Mouse (Mus musculus) CH12.LX (cell line): Measurements from ENCODE around the gene Plekhm3. TPM values are rescaled to one million over a fixed set of nuclear protein-coding genes. Genes with fewer than 3 reads are reported as not detected.

Experiments used
- DNase-seq: peaks from one replicate; pipeline ENCODE4 v3.0.0-alpha.2; 2013; ENCODE audit errors: extremely low read depth
- H3K27ac ChIP-seq: 2 replicates; pipeline ENCODE4 v1.5.1; 2012; ENCODE audit warnings: low read depth, mild to moderate bottlenecking, control low read depth, moderate library complexity; ENCODE audit not compliant: insufficient read depth
- H3K27me3 ChIP-seq: replicated peaks from 2 replicates; pipeline ENCODE3; 2012; ENCODE audit warnings: inconsistent platforms
- H3K36me3 ChIP-seq, 2 experiments: replicated peaks in 1 of 2; 2 replicates each; pipeline versions ENCODE3 to v1.6.1; 2012; ENCODE audit warnings: inconsistent platforms in 1 of 2, low read length in 1 of 2, mild to moderate bottlenecking in 1 of 2, mixed read lengths in 1 of 2, moderate library complexity in 1 of 2; ENCODE audit not compliant: control insufficient read depth in 1 of 2, insufficient read depth in 1 of 2
- H3K4me1 ChIP-seq, 2 experiments: 2 replicates each; pipeline ENCODE4 v1.6.1; 2012; ENCODE audit warnings: inconsistent platforms in 1 of 2, moderate library complexity in 1 of 2; ENCODE audit not compliant: insufficient read depth in 2 of 2, control insufficient read depth in 1 of 2
- H3K4me2 ChIP-seq: 2 replicates; pipeline ENCODE4 v1.6.1; 2012; ENCODE audit warnings: low read depth, mild to moderate bottlenecking, control low read depth; ENCODE audit not compliant: poor library complexity, insufficient read depth, severe bottlenecking
- H3K4me3 ChIP-seq, 3 experiments: fragments of 150-350 bp in 1 of 3; sonication (generic) in 1 of 3; replicated peaks in 1 of 3; 2 replicates each; pipeline versions ENCODE3 to v1.5.1; 2011 to 2012; ENCODE audit warnings: low read depth in 2 of 3, low read length in 2 of 3, mild to moderate bottlenecking in 2 of 3, moderate library complexity in 2 of 3, control low read depth in 1 of 3, improper control_type of control experiment in 1 of 3, inconsistent platforms in 1 of 3, mixed read lengths in 1 of 3; ENCODE audit not compliant: poor library complexity in 1 of 3
- H3K79me2 ChIP-seq: replicated peaks from 2 replicates; pipeline ENCODE4 v1.6.1; 2012; ENCODE audit warnings: mild to moderate bottlenecking, moderate library complexity; ENCODE audit not compliant: control insufficient read depth, poor library complexity, insufficient read depth, severe bottlenecking; ENCODE audit errors: extremely low read depth
- H3K9ac ChIP-seq: 2 replicates; pipeline ENCODE4 v1.6.1; 2012; ENCODE audit warnings: low read depth, mild to moderate bottlenecking, control low read depth, moderate library complexity; ENCODE audit not compliant: insufficient read depth
- H3K9me3 ChIP-seq: replicated peaks from 2 replicates; pipeline ENCODE3; 2012; ENCODE audit warnings: low read length, inconsistent platforms, mixed read lengths
- BHLHE40 ChIP-seq: IDR thresholded peaks from 2 replicates; pipeline ENCODE4 v1.6.1; 2011; ENCODE audit warnings: mild to moderate bottlenecking, low read depth, low read length, improper control_type of control experiment
- CTCF ChIP-seq, 2 experiments: IDR thresholded peaks in 1 of 2; conservative IDR thresholded peaks in 1 of 2; 2 replicates each; pipeline ENCODE4 v1.5.1; 2011 to 2012; ENCODE audit warnings: low read depth in 2 of 2, low read length in 2 of 2, improper control_type of control experiment in 1 of 2, inconsistent platforms in 1 of 2, mild to moderate bottlenecking in 1 of 2, moderate library complexity in 1 of 2
- E2F4 ChIP-seq: IDR thresholded peaks from 2 replicates; pipeline ENCODE4 v1.6.1; 2011; ENCODE audit warnings: low read depth, low read length, improper control_type of control experiment; ENCODE audit not compliant: insufficient replicate concordance
- ELF1 ChIP-seq: IDR thresholded peaks from 2 replicates; pipeline ENCODE4 v1.6.1; 2014; ENCODE audit warnings: low read depth, mild to moderate bottlenecking, inconsistent platforms, low read length, improper control_type of control experiment
- EP300 ChIP-seq: IDR thresholded peaks from 2 replicates; pipeline ENCODE4 v1.6.1; 2011; ENCODE audit warnings: low read length, improper control_type of control experiment
- ETS1 ChIP-seq: conservative IDR thresholded peaks from 2 replicates; pipeline ENCODE4 v1.6.1; 2012; ENCODE audit warnings: low read depth, mild to moderate bottlenecking, inconsistent platforms, low read length, improper control_type of control experiment, moderate library complexity
- HCFC1 ChIP-seq: IDR thresholded peaks from 2 replicates; pipeline ENCODE4 v1.6.1; 2012; ENCODE audit warnings: low read depth, mild to moderate bottlenecking, inconsistent platforms, low read length, improper control_type of control experiment
- IRF4 ChIP-seq: IDR thresholded peaks from 2 replicates; pipeline ENCODE4 v1.6.1; 2014; ENCODE audit warnings: low read depth, mild to moderate bottlenecking, inconsistent platforms, low read length, improper control_type of control experiment
- MAX ChIP-seq: IDR thresholded peaks from 2 replicates; pipeline ENCODE4 v1.6.1; 2011; ENCODE audit warnings: low read length, improper control_type of control experiment
- MEF2A ChIP-seq: IDR thresholded peaks from 2 replicates; pipeline ENCODE4 v1.6.1; 2014; ENCODE audit warnings: low read depth, mild to moderate bottlenecking, inconsistent platforms, low read length, improper control_type of control experiment, borderline replicate concordance
- MYC ChIP-seq: IDR thresholded peaks from 2 replicates; pipeline ENCODE4 v1.6.1; 2011; ENCODE audit warnings: low read depth, mild to moderate bottlenecking, improper control_type of control experiment, low read length
- NELFE ChIP-seq: IDR thresholded peaks from 2 replicates; pipeline ENCODE4 v1.6.1; 2011; ENCODE audit warnings: low read depth, low read length, improper control_type of control experiment
- NRF1 ChIP-seq: IDR thresholded peaks from 2 replicates; pipeline ENCODE4 v1.6.1; 2014; ENCODE audit warnings: low read depth, mild to moderate bottlenecking, inconsistent platforms, low read length, improper control_type of control experiment, moderate library complexity
- RCOR1 ChIP-seq: conservative IDR thresholded peaks from 2 replicates; pipeline ENCODE4 v1.6.1; 2012; ENCODE audit warnings: low read depth, mild to moderate bottlenecking, inconsistent platforms, low read length, improper control_type of control experiment
- SIN3A ChIP-seq: IDR thresholded peaks from 2 replicates; pipeline ENCODE4 v1.6.1; 2012; ENCODE audit warnings: low read length, improper control_type of control experiment, inconsistent platforms
- SMC3 ChIP-seq: IDR thresholded peaks from 2 replicates; pipeline ENCODE4 v1.6.1; 2011; ENCODE audit warnings: low read depth, low read length, improper control_type of control experiment
- TBP ChIP-seq: conservative IDR thresholded peaks from 2 replicates; pipeline ENCODE4 v1.6.1; 2011; ENCODE audit warnings: low read depth, low read length, improper control_type of control experiment
- USF1 ChIP-seq: IDR thresholded peaks from 2 replicates; pipeline ENCODE4 v1.6.1; 2014; ENCODE audit warnings: low read depth, mild to moderate bottlenecking, inconsistent platforms, low read length, improper control_type of control experiment
- USF2 ChIP-seq: conservative IDR thresholded peaks from 2 replicates; pipeline ENCODE4 v1.6.1; 2011; ENCODE audit warnings: low read depth, low read length, improper control_type of control experiment
- ZMIZ1 ChIP-seq: IDR thresholded peaks from 2 replicates; pipeline ENCODE4 v1.6.1; 2012; ENCODE audit warnings: low read depth, mild to moderate bottlenecking, inconsistent platforms, low read length, improper control_type of control experiment
- ZNF384 ChIP-seq: IDR thresholded peaks from 2 replicates; pipeline ENCODE4 v1.6.1; 2012; ENCODE audit warnings: low read depth, low read length, improper control_type of control experiment, inconsistent platforms
- dilution Hi-C: fragments of 300-500 bp; cut with MboI; formaldehyde crosslinking; loops from 2 replicates; pipeline ENCODE4 v1.14.3; 2020; ENCODE audit warnings: low sequenced_read_pairs; ENCODE audit not compliant: extremely low pct_unique_long_range_greater_than_20kb, extremely low pct_ligation_motif_present
- in situ Hi-C: fragments of 300-500 bp; cut with MboI; formaldehyde crosslinking; loops from 3 replicates; pipeline ENCODE4 v1.14.3; 2019; ENCODE audit warnings: low sequenced_read_pairs, low pct_ligation_motif_present, low pct_unique_long_range_greater_than_20kb, mixed read lengths
- polyA plus RNA-seq: library from polyadenylated mRNA; unstranded; fragments of >175 nt; gene quantifications from 2 replicates; pipeline ENCODE4 v1.2.1, GENCODE M21; 2012; ENCODE audit warnings: low read depth; ENCODE audit not compliant: insufficient read length
- total RNA-seq, 2 experiments: library from RNA; depleted of rRNA; stranded (reverse); fragments of 300-350 nt in 1 of 2; fragments of >200 nt in 1 of 2; gene quantifications; 2 replicates each; pipeline ENCODE4 v1.2.3; 2012 to 2014

The Plekhm3 gene
- total and polyA plus RNA-seq, 3 experiments, result 9.9 to 14.1 (median 13.0) TPM

- Histone ChIP-seq H3K9ac (peak overlapping the region; percentile 23), H3K27me3 (no peaks in the 10 kb centered on the region), H3K4me3 (no peak overlapping the region), H3K36me3 (peaks cover 3 to 15% of the 10 kb centered on the region in 2 experiments), H3K27ac (peak overlapping the region; percentile 72), H3K9me3 (peaks cover 3% of the 10 kb centered on the region), H3K4me1 (peaks cover 8 to 50% of the 10 kb centered on the region in 2 experiments), H3K79me2 (peaks cover 6% of the 10 kb centered on the region; the same call in 1 of the 2 replicates), H3K4me2 (peak overlapping the region; percentile 42; the same call in 1 of the 2 replicates)
- dilution Hi-C loops, result no loop called here
- no peak for DNase-seq
- TF ChIP-seq USF2, result no peak
- TF ChIP-seq TBP, result no peak
- in situ Hi-C loops, result no loop called here
These were observed 27.0 kb downstream of the Plekhm3 start for GRCm38 (mm10) chr1:64929673-64930072.

GRCm38 (mm10) chr1:64928542-64928941 is 28.1 kb downstream of the Plekhm3 start:
- H3K9me3 ChIP-seq, result peaks cover 10% of the 10 kb centered on the region
- H3K4me2 ChIP-seq, result peak overlapping the region; percentile 79
- peak; percentile 84 for DNase-seq
- peaks cover 9 to 60% of the 10 kb centered on the region in 2 experiments for H3K4me1 ChIP-seq
- peaks cover 0 to 19% of the 10 kb centered on the region in 2 experiments for H3K36me3 ChIP-seq
- peak overlapping the region; percentile 31; the same call in 1 of the 2 replicates for H3K9ac ChIP-seq
- peaks cover 14% of the 10 kb centered on the region for H3K79me2 ChIP-seq
- peak overlapping the region; percentile 95 for H3K27ac ChIP-seq
- in situ Hi-C loops (no loop called here), dilution Hi-C loops (no loop called here)
- H3K4me3 ChIP-seq, result peak overlapping the region in 1 of 3 experiments; percentile 58
- no peak for TF ChIP-seq E2F4
- TF ChIP-seq NRF1, result peak; percentile 89
- TF ChIP-seq MAX, result no peak
- TF ChIP-seq SIN3A, result no peak
- peak; percentile 46; the same call in 1 of the 2 replicates for TF ChIP-seq MEF2A
- 0 out of 2 replicates have a peak, but pooled peaks have one; percentile 3 for TF ChIP-seq NELFE
- TF ChIP-seq ELF1, result peak; percentile 17; the same call in 1 of the 2 replicates
- TF ChIP-seq BHLHE40, result peak; percentile 71
- TF ChIP-seq HCFC1, result no peak
- TF ChIP-seq RCOR1, result no peak
- TF ChIP-seq EP300, result peak; percentile 84
- TF ChIP-seq IRF4, result peak; percentile 98
- no peak for TF ChIP-seq USF1
- TF ChIP-seq MYC, result 0 out of 2 replicates have a peak, but pooled peaks have one; percentile 27
- no peak for TF ChIP-seq ZMIZ1
- TF ChIP-seq SMC3, result no peak
- peak; percentile 87 for TF ChIP-seq TBP
- TF ChIP-seq ZNF384, result peak; percentile 89
- no peak for TF ChIP-seq CTCF (conservative IDR thresholded peaks at IDR 0.05 in 1 of 2, IDR thresholded peaks at IDR 0.05 in 1 of 2; ENCODE audit: low read depth in 2 of 2, low read length in 2 of 2)
- peak; percentile 24; the same call in 1 of the 2 replicates for TF ChIP-seq ETS1
- no peaks in the 10 kb centered on the region for H3K27me3 ChIP-seq
